Mouse (Mus musculus) embryonic fibroblast, embryonic 13.5 days (primary cell): ENCODE data around the gene Adk.

Experiments
- CTCF ChIP-seq: IDR thresholded peaks from 2 replicates; pipeline ENCODE4 v1.5.1; 2011; ENCODE audit warnings: mild to moderate bottlenecking, control low read depth, low read length, moderate library complexity, borderline replicate concordance; ENCODE audit not compliant: insufficient read depth
- POLR2A ChIP-seq: IDR thresholded peaks from 2 replicates; pipeline ENCODE4 v1.6.1; 2011; ENCODE audit warnings: low read depth, mild to moderate bottlenecking, control low read depth, low read length, moderate library complexity

DNA sequence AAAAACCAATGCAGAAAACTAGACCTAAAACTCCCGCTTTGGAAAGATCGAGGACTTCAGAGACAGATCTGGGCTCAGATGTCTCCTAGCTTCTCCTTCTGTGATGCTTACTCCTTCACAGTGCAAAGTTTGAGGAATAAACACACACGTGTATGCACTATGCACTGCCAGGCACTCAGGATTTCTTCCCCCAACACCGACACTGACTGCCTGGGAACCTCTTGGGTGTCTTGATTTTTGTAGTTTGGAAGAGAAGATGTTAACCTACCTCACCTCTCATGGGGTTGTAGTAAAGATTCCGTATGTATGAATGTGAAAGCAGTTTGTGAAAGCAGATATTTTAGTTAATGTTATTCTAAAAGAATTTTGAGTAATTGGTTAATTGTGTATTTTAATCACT, 34.5 kb upstream of the Adk start:
- no peak for TF ChIP-seq POLR2A
- no peak for TF ChIP-seq CTCF
